Mouse (Mus musculus) heart, postnatal 0 days (tissue): Measurements from ENCODE around the gene Gclc. TPM values are rescaled to one million over a fixed set of nuclear protein-coding genes. Genes with fewer than 3 reads are reported as not detected.
A peak's percentile ranks its signal among the peaks of the same experiment; 100 is the strongest.

Experiments used
- ATAC-seq: fragments of 200-750 bp; cut with Nextera tagmentation; 2 replicates; pipeline ENCODE4 v1.8.0; 2017; ENCODE audit warnings: low read depth, moderate number of reproducible peaks, moderate library complexity; ENCODE audit not compliant: insufficient read depth
- DNase-seq: peaks from one replicate; pipeline ENCODE4 v3.0.0-alpha.2; 2016; ENCODE audit warnings: low spot score
- H3K27ac ChIP-seq: fragments of 300-500 bp; sonication (generic); 2 replicates; pipeline ENCODE4 v1.5.1; 2014; ENCODE audit warnings: low read depth, mild to moderate bottlenecking
- H3K27me3 ChIP-seq: fragments of 300-500 bp; sonication (generic); 2 replicates; pipeline ENCODE4 v1.6.1; 2014; ENCODE audit warnings: low read length, mixed read lengths; ENCODE audit not compliant: control insufficient read depth, insufficient read depth
- H3K36me3 ChIP-seq: fragments of 300-500 bp; sonication (generic); replicated peaks from 2 replicates; pipeline ENCODE4 v1.6.1; 2014; ENCODE audit warnings: low read length, mixed read lengths; ENCODE audit not compliant: control insufficient read depth, insufficient read depth
- H3K4me1 ChIP-seq: fragments of 300-500 bp; sonication (generic); 2 replicates; pipeline ENCODE4 v1.6.1; 2014; ENCODE audit warnings: antibody characterized with exemption; ENCODE audit not compliant: control insufficient read depth, insufficient read depth
- H3K4me2 ChIP-seq: fragments of 300-500 bp; sonication (generic); 2 replicates; pipeline ENCODE4 v1.6.1; 2014; ENCODE audit warnings: low read depth, mild to moderate bottlenecking, low read length, moderate library complexity
- H3K4me3 ChIP-seq: fragments of 300-500 bp; sonication (generic); 2 replicates; pipeline ENCODE4 v1.5.1; 2014; ENCODE audit warnings: low read depth, low read length
- H3K9ac ChIP-seq: fragments of 300-500 bp; sonication (generic); replicated peaks from 2 replicates; pipeline ENCODE4 v1.6.1; 2014; ENCODE audit warnings: low read depth, low read length, mixed read lengths
- H3K9me3 ChIP-seq: fragments of 300-500 bp; sonication (generic); replicated peaks from 2 replicates; pipeline ENCODE4 v1.6.1; 2016; ENCODE audit warnings: low read length; ENCODE audit not compliant: control insufficient read depth
- CTCF ChIP-seq: IDR thresholded peaks from 2 replicates; pipeline ENCODE4 v1.5.1; 2016; ENCODE audit warnings: antibody characterized with exemption, control low read depth, low read depth
- EP300 ChIP-seq: IDR thresholded peaks from 2 replicates; pipeline ENCODE4 v1.6.1; 2016; ENCODE audit warnings: antibody characterized with exemption, low read depth
- WGBS: fragments of 180-500 bp; shearing (Covaris S2); extraction: QIAGEN DNeasy Blood & Tissue Kit; methylation state at CpG from one replicate; pipeline ENCODE4 v1.1.7; 2014; 5-methylcytosine and 5-hydroxymethylcytosine counted together
- polyA plus RNA-seq: library from polyadenylated mRNA; unstranded; fragments of >200 nt; fragmentation: Nextera tagmentation; extraction: Ambion mirVana; gene quantifications from 2 replicates; pipeline ENCODE4 v1.2.1, GENCODE M21; 2015
- total RNA-seq: library from RNA; depleted of rRNA; stranded (reverse); fragments of >200 nt; gene quantifications from 2 replicates; pipeline ENCODE4 v1.2.3, GENCODE M21; 2014; ENCODE audit warnings: low replicate concordance; rRNA removed

Gene Gclc
- total and polyA plus RNA-seq, 2 experiments from 2014 or later, result 4.6 to 9.2 TPM

DNA sequence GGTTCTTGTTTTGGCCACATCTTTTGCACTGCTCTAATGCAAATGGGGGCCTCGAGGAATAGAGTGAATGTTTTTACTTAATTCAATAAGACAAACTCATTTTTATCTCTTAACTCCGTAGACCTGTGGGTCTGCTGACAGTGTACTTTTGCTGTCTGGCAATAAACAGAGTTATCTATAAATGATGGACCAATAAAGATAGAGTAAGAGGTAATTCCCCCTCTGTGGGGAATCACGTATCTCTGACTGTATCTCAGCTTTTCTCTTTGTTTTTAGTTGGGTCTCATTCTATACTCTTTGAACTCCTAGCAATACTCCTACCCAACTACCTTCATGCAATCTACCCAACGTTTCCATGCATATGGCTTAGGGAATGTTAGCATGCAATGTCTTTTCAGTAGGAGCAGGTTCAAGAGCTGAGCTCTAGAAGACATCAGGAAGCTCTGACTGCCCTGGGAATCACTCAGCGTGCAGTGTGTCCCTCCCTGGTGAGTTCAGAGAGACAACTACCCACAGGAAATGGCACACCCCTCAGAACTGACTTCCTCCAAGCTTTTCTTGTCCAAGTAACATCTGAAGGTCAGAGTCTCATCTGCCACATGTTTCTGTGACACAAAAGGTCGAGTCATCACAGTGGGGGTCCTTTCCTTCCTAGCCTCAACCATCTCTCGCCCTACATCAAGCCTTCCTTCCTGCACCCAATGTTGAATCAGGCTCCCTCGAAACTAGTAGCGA is 80.1 kb downstream of the Gclc start:
- Histone ChIP-seq H3K36me3 (no peaks in the 10 kb centered on the region), H3K4me3 (no peak overlapping the region), H3K4me2 (no peak overlapping the region), H3K9me3 (no peaks in the 10 kb centered on the region), H3K4me1 (no peaks in the 10 kb centered on the region), H3K9ac (no peak overlapping the region), H3K27me3 (no peaks in the 10 kb centered on the region), H3K27ac (peak overlapping the region; percentile 44)
- DNase-seq (no peak), ATAC-seq (no peak)
- WGBS, result 55% methylated on average over 9 of the region's 9 CpGs
- TF ChIP-seq EP300 (no peak), CTCF (no peak)

- Histone ChIP-seq H3K9ac (no peak overlapping the region), H3K36me3 (no peaks in the 10 kb centered on the region), H3K4me1 (no peaks in the 10 kb centered on the region), H3K27ac (peak overlapping the region; percentile 44; the same call in 1 of the 2 replicates), H3K9me3 (no peaks in the 10 kb centered on the region), H3K27me3 (no peaks in the 10 kb centered on the region), H3K4me3 (no peak overlapping the region), H3K4me2 (no peak overlapping the region)
- no peak for TF ChIP-seq EP300
- no peak for TF ChIP-seq CTCF
- no peak for DNase-seq
- ATAC-seq, result no peak
- 70% methylated on average over 6 of the region's 6 CpGs for WGBS
These were observed 80.8 kb downstream of the Gclc start for GRCm38 (mm10) chr9:77835122-77835521.

DNA sequence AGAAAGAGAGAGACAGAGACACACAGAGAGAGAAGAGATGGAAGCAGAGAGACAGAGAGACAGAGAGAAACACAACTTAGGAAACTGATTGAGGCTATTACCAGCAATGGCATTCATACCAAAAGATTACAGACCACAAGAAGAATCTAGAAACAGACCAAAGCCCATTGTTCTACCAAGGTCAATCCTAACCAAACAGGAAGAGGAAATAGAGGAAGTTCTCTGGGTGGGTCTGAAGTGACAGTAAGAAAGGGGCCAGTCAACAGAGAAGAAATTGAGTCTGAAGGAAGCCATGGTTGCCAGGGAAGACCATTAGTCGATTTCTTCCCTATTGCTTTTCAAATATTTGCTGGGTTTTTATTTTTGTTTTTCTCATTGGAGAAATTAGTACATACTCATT is 81.4 kb downstream of the Gclc start:
- 65% methylated on average over 1 of the region's 1 CpGs for WGBS
- H3K36me3 ChIP-seq, result no peaks in the 10 kb centered on the region

DNA sequence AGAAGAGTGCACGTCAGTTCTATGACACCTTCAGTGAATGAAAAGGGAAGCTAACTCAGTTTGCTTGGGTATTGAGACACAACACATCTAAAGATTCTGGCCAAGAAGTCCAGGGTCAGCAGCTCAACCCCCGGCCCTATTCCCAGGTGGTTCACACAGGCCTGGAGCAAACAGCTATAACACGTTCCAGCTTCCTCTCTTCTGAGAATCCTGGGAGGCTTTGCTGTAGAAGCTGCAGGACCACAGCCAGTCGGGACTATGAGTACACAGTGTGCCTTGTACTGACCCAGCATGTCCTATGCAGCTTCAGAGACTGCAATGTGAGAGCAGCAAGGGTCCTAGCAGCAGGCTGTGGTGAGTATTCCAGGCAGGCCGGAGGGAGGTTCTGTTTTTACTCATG is 84.3 kb downstream of the Gclc start:
- Histone ChIP-seq H3K36me3 (no peaks in the 10 kb centered on the region), H3K9me3 (no peaks in the 10 kb centered on the region), H3K27ac (no peak overlapping the region), H3K9ac (no peak overlapping the region), H3K27me3 (no peaks in the 10 kb centered on the region), H3K4me2 (no peak overlapping the region), H3K4me1 (no peaks in the 10 kb centered on the region), H3K4me3 (no peak overlapping the region)
- ATAC-seq (no peak), DNase-seq (no peak)
- TF ChIP-seq EP300 (no peak), CTCF (no peak)
- WGBS, result 59% methylated on average over 5 of the region's 5 CpGs

More for the DNA sequence above, 81.4 kb downstream of the Gclc start:
- Histone ChIP-seq H3K27ac (no peak overlapping the region), H3K4me1 (no peaks in the 10 kb centered on the region), H3K9ac (no peak overlapping the region), H3K9me3 (no peaks in the 10 kb centered on the region), H3K27me3 (no peaks in the 10 kb centered on the region), H3K4me2 (no peak overlapping the region), H3K4me3 (no peak overlapping the region)
- no peak for ATAC-seq
- peak; percentile 40 for DNase-seq
- TF ChIP-seq EP300, result no peak
- no peak for TF ChIP-seq CTCF

Other genes starting within 250 kb of the Gclc start
- gene Lrrc1, start 209.7 kb upstream of the Gclc start, total RNA-seq, result 43.8 and 70.3 TPM in 2 replicates
- gene Lrrc1, start 209.7 kb upstream of the Gclc start, polyA plus RNA-seq, result 14.7 and 17.7 TPM in 2 replicates
- gene Klhl31, start 118.0 kb upstream of the Gclc start, total RNA-seq, result 75.3 and 80.7 TPM in 2 replicates
- gene Klhl31, start 118.0 kb upstream of the Gclc start, polyA plus RNA-seq, result 66.8 TPM in 2 replicates
- 53.3 and 80.1 TPM in 2 replicates for gene Elovl5, start 162.8 kb downstream of the Gclc start, total RNA-seq
- 47.1 and 48.4 TPM in 2 replicates for gene Elovl5, start 162.8 kb downstream of the Gclc start, polyA plus RNA-seq